Comparison of ENCODE assay signal across 24 mouse cellular contexts in the genomic region with DNA sequence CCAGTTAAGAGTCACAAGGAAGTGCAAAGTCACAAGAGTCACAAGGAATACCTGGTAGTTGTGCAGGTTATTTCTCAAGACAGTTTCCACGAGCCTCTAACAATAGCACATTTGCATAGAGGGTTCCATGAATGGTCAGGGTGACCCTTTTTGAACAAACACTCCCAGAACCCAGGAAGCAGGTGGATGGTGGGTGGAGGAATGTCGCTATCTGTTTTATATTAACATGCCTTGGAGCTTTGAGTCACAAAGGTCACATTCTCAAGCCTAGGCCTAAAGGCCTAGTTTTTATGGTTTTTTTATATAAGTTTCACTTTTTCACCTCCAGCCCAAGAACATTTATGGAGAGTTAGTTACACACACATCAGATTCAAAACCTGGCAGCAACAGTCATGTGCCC.
"Had no signal": no experiment of that assay in that cellular context is flagged by ENCODE, and none has a peak within 500 bp of the region (broad histone marks: within the 10 kb centered on the region; RNA-seq: fewer than 3 reads in every experiment).

No protein-coding gene starts in this region.

- H3K36me3 ChIP-seq: heart, embryonic 13.5 days; heart, embryonic 15.5 days; hindbrain, embryonic 13.5 days; hindbrain, embryonic 15.5 days; limb, embryonic 10.5 days; limb, embryonic 12.5 days; liver, embryonic 13.5 days; liver, embryonic 15.5 days had no signal

- ATAC-seq: forebrain, embryonic 16.5 days; hindbrain, postnatal 0 days; intestine, embryonic 16.5 days; liver, postnatal 0 days had no signal

- H3K27me3 ChIP-seq: hindbrain, embryonic 15.5 days had no signal

- H3K4me3 ChIP-seq: heart, adult 2 months; heart, embryonic 13.5 days; heart, embryonic 15.5 days; hindbrain, embryonic 13.5 days; hindbrain, embryonic 15.5 days; layer of hippocampus, adult 2 months; left cerebral cortex, adult 2 months; limb, embryonic 10.5 days; limb, embryonic 12.5 days; liver, embryonic 13.5 days; liver, embryonic 15.5 days had no signal

- H3K9me3 ChIP-seq: heart, embryonic 15.5 days; hindbrain, embryonic 13.5 days; hindbrain, embryonic 15.5 days; limb, embryonic 10.5 days; limb, embryonic 12.5 days; liver, embryonic 15.5 days had no signal

- H3K9ac ChIP-seq: heart, embryonic 13.5 days; heart, embryonic 15.5 days; hindbrain, embryonic 13.5 days; hindbrain, embryonic 15.5 days; limb, embryonic 12.5 days; liver, embryonic 13.5 days; liver, embryonic 15.5 days; liver, postnatal 0 days had no signal

- DNase-seq: gastrocnemius, postnatal 14 days; gastrocnemius, postnatal 36 days; heart, adult 11 months; heart, adult 2 months; heart, postnatal 14 days; heart, postnatal 36 days; liver; liver, embryonic 13.5 days; liver, postnatal 0 days had no signal

- H3K27ac ChIP-seq: heart, adult 2 months; heart, embryonic 13.5 days; heart, embryonic 15.5 days; hindbrain, embryonic 13.5 days; hindbrain, embryonic 15.5 days; hindbrain, postnatal 0 days; kidney, postnatal 0 days; layer of hippocampus, adult 2 months; left cerebral cortex, adult 2 months; limb, embryonic 10.5 days; limb, embryonic 12.5 days; liver, embryonic 13.5 days; liver, embryonic 15.5 days had no signal

- H3K4me2 ChIP-seq: heart, embryonic 11.5 days; heart, embryonic 13.5 days; heart, embryonic 15.5 days; hindbrain, embryonic 13.5 days; hindbrain, embryonic 15.5 days; limb, embryonic 12.5 days; liver, embryonic 11.5 days; liver, embryonic 13.5 days; liver, embryonic 15.5 days had no signal
